Mouse (Mus musculus) liver, embryonic 15.5 days (tissue): ENCODE results near the gene Cidec. TPM values are rescaled to one million over a fixed set of nuclear protein-coding genes. Genes with fewer than 3 reads are reported as not detected.

Experiments used
- ATAC-seq: fragments of 200-750 bp; cut with Nextera tagmentation; 2 replicates; pipeline ENCODE4 v1.8.0; 2017; ENCODE audit warnings: moderate number of reproducible peaks, mild to moderate bottlenecking, moderate library complexity; ENCODE audit not compliant: insufficient read depth
- H3K27ac ChIP-seq: fragments of 300-500 bp; sonication (generic); replicated peaks from 2 replicates; pipeline ENCODE4 v1.5.1; 2015; ENCODE audit warnings: mild to moderate bottlenecking, inconsistent platforms
- H3K27me3 ChIP-seq: fragments of 300-500 bp; sonication (generic); 2 replicates; pipeline ENCODE4 v1.6.1; 2015; ENCODE audit warnings: mild to moderate bottlenecking, inconsistent platforms
- H3K36me3 ChIP-seq: fragments of 300-500 bp; sonication (generic); replicated peaks from 2 replicates; pipeline ENCODE4 v1.6.1; 2015; ENCODE audit warnings: moderate library complexity, mild to moderate bottlenecking, inconsistent platforms
- H3K4me1 ChIP-seq: fragments of 300-500 bp; sonication (generic); replicated peaks from 2 replicates; pipeline ENCODE4 v1.6.1; 2015; ENCODE audit warnings: inconsistent platforms
- H3K4me2 ChIP-seq: fragments of 300-500 bp; sonication (generic); 2 replicates; pipeline ENCODE4 v1.6.1; 2015; ENCODE audit warnings: moderate library complexity, mild to moderate bottlenecking, inconsistent platforms
- H3K4me3 ChIP-seq: fragments of 300-500 bp; sonication (generic); replicated peaks from 2 replicates; pipeline ENCODE4 v1.5.1; 2015; ENCODE audit warnings: mild to moderate bottlenecking, inconsistent platforms
- H3K9ac ChIP-seq: fragments of 300-500 bp; sonication (generic); 2 replicates; pipeline ENCODE4 v1.6.1; 2015; ENCODE audit warnings: moderate library complexity, mild to moderate bottlenecking, inconsistent platforms
- H3K9me3 ChIP-seq: fragments of 300-500 bp; sonication (generic); replicated peaks from 2 replicates; pipeline ENCODE4 v1.6.1; 2016; ENCODE audit warnings: inconsistent platforms
- WGBS: fragments of 180-500 bp; shearing (Covaris S2); methylation state at CpG from one replicate; pipeline ENCODE4 v1.1.7; 2015; ENCODE audit warnings: mixed read lengths; ENCODE audit not compliant: insufficient replicate concordance; 5-methylcytosine and 5-hydroxymethylcytosine counted together
- polyA plus RNA-seq: library from polyadenylated mRNA; unstranded; fragments of >200 nt; fragmentation: Nextera tagmentation; extraction: Ambion mirVana; gene quantifications from 2 replicates; pipeline ENCODE4 v1.2.1, GENCODE M21; 2015

The Cidec gene
- polyA plus RNA-seq, 1 experiment from 2014 or later, result not detected

GRCm38 (mm10) chr6:113471297-113471936 lies 35.9 kb upstream of the Cidec start, which contains the start of gene Il17rc:
Il17rc (plus strand) TSS chr6:113471427.
- H3K4me2 ChIP-seq, result peak within 1 kb of the TSS; percentile 52
- H3K9me3 ChIP-seq, result no peaks in the 10 kb centered on the region
- H3K4me3 ChIP-seq, result peak within 1 kb of the TSS; percentile 34
- H3K27me3 ChIP-seq, result peaks cover 40% of the 10 kb centered on the region
- H3K4me1 ChIP-seq, result peaks cover 23% of the 10 kb centered on the region
- ATAC-seq, result no peak
- H3K36me3 ChIP-seq, result no peaks in the 10 kb centered on the region
- 52% methylated on average over 12 of the region's 12 CpGs for WGBS
- H3K9ac ChIP-seq, result no peak within 1 kb of the TSS
- H3K27ac ChIP-seq, result 0 out of 2 replicates have a peak within 1 kb of the TSS, but pooled peaks have one; percentile 16

- H3K36me3 ChIP-seq, result no peaks in the 10 kb centered on the region
- peaks cover 32% of the 10 kb centered on the region for H3K27me3 ChIP-seq
- H3K4me3 ChIP-seq, result peak overlapping the region; percentile 45
- ATAC-seq, result peak; percentile 45
- H3K9ac ChIP-seq, result peak overlapping the region; percentile 18; the same call in 1 of the 2 replicates
- H3K9me3 ChIP-seq, result no peaks in the 10 kb centered on the region
- H3K4me2 ChIP-seq, result peak overlapping the region; percentile 73
- 2% methylated on average over 31 of the region's 31 CpGs for WGBS
- peaks cover 23% of the 10 kb centered on the region for H3K4me1 ChIP-seq
- H3K27ac ChIP-seq, result no peak overlapping the region
Measured at GRCm38 (mm10) chr6:113469432-113469831, 33.9 kb upstream of the Cidec start.

GRCm38 (mm10) chr6:113469021-113469420 lies 33.5 kb upstream of the Cidec start:
- no peaks in the 10 kb centered on the region for H3K36me3 ChIP-seq
- H3K27me3 ChIP-seq, result peaks cover 31% of the 10 kb centered on the region
- no peaks in the 10 kb centered on the region for H3K9me3 ChIP-seq
- H3K9ac ChIP-seq, result 0 out of 2 replicates have a peak overlapping the region, but pooled peaks have one; percentile 18
- 3% methylated on average over 9 of the region's 9 CpGs for WGBS
- ATAC-seq, result 0 out of 2 replicates have a peak, but pooled peaks have one; percentile 35
- H3K4me3 ChIP-seq, result peak overlapping the region; percentile 45
- H3K4me2 ChIP-seq, result peak overlapping the region; percentile 73
- peaks cover 23% of the 10 kb centered on the region for H3K4me1 ChIP-seq
- H3K27ac ChIP-seq, result no peak overlapping the region

- no peak overlapping the region for H3K4me2 ChIP-seq
- no peaks in the 10 kb centered on the region for H3K36me3 ChIP-seq
- no peak overlapping the region for H3K27ac ChIP-seq
- H3K27me3 ChIP-seq, result peaks cover 31% of the 10 kb centered on the region
- no peak overlapping the region for H3K4me3 ChIP-seq
- peaks cover 23% of the 10 kb centered on the region for H3K4me1 ChIP-seq
- 60% methylated on average over 3 of the region's 3 CpGs for WGBS
- no peaks in the 10 kb centered on the region for H3K9me3 ChIP-seq
- ATAC-seq, result no peak
- H3K9ac ChIP-seq, result no peak overlapping the region
Measured at GRCm38 (mm10) chr6:113468512-113468911, 33.0 kb upstream of the Cidec start.

GRCm38 (mm10) chr6:113465602-113466001 lies 30.0 kb upstream of the Cidec start:
- no peak for ATAC-seq
- 68% methylated on average over 5 of the region's 5 CpGs for WGBS

GRCm38 (mm10) chr6:113464040-113464439 lies 28.5 kb upstream of the Cidec start:
- H3K9me3 ChIP-seq, result no peaks in the 10 kb centered on the region
- H3K4me2 ChIP-seq, result no peak overlapping the region
- 60% methylated on average over 7 of the region's 7 CpGs for WGBS
- H3K9ac ChIP-seq, result no peak overlapping the region
- H3K27me3 ChIP-seq, result peaks cover under 1% of the 10 kb centered on the region; the same call in 1 of the 2 replicates
- H3K36me3 ChIP-seq, result no peaks in the 10 kb centered on the region
- H3K4me1 ChIP-seq, result peaks cover 2% of the 10 kb centered on the region; the same call in 1 of the 2 replicates
- no peak overlapping the region for H3K4me3 ChIP-seq
- ATAC-seq, result no peak
- H3K27ac ChIP-seq, result no peak overlapping the region

More at GRCm38 (mm10) chr6:113465602-113466001, 30.0 kb upstream of the Cidec start:
- Histone ChIP-seq H3K36me3 (no peaks in the 10 kb centered on the region), H3K4me1 (peaks cover 12% of the 10 kb centered on the region), H3K4me3 (no peak overlapping the region), H3K27ac (no peak overlapping the region), H3K4me2 (no peak overlapping the region), H3K27me3 (peaks cover 16% of the 10 kb centered on the region), H3K9ac (no peak overlapping the region), H3K9me3 (no peaks in the 10 kb centered on the region)

- Histone ChIP-seq H3K4me2 (no peak overlapping the region), H3K27ac (no peak overlapping the region), H3K4me1 (no peaks in the 10 kb centered on the region), H3K9ac (no peak overlapping the region), H3K9me3 (no peaks in the 10 kb centered on the region), H3K36me3 (no peaks in the 10 kb centered on the region), H3K27me3 (peaks cover 6% of the 10 kb centered on the region; the same call in 1 of the 2 replicates), H3K4me3 (no peak overlapping the region)
- no peak for ATAC-seq
- 53% methylated on average over 10 of the region's 10 CpGs for WGBS
Measured at GRCm38 (mm10) chr6:113458635-113459034, 23.1 kb upstream of the Cidec start.

GRCm38 (mm10) chr6:113457952-113458534 lies 22.5 kb upstream of the Cidec start, which contains the start of gene Il17re:
Il17re (plus strand) TSS chr6:113458484.
- ATAC-seq, result no peak
- Histone ChIP-seq H3K9me3 (no peaks in the 10 kb centered on the region), H3K4me3 (no peak within 1 kb of the TSS), H3K36me3 (no peaks in the 10 kb centered on the region), H3K27ac (no peak within 1 kb of the TSS), H3K4me1 (no peaks in the 10 kb centered on the region), H3K9ac (no peak within 1 kb of the TSS), H3K27me3 (peaks cover 6% of the 10 kb centered on the region; the same call in 1 of the 2 replicates), H3K4me2 (no peak within 1 kb of the TSS)
- 14% methylated on average over 10 of the region's 10 CpGs for WGBS

- WGBS, result 28% methylated on average over 5 of the region's 5 CpGs
Measured at GRCm38 (mm10) chr6:113455007-113455406, 19.4 kb upstream of the Cidec start.

GRCm38 (mm10) chr6:113451839-113452238 lies 16.3 kb upstream of the Cidec start:
- WGBS, result 68% methylated on average over 2 of the region's 2 CpGs
- Histone ChIP-seq H3K36me3 (peaks cover 16% of the 10 kb centered on the region), H3K4me1 (no peaks in the 10 kb centered on the region), H3K27ac (no peak overlapping the region), H3K9me3 (no peaks in the 10 kb centered on the region), H3K9ac (no peak overlapping the region), H3K4me3 (no peak overlapping the region), H3K27me3 (no peaks in the 10 kb centered on the region), H3K4me2 (no peak overlapping the region)
- no peak for ATAC-seq

More at GRCm38 (mm10) chr6:113455007-113455406, 19.4 kb upstream of the Cidec start:
- Histone ChIP-seq H3K4me2 (no peak overlapping the region), H3K9ac (no peak overlapping the region), H3K4me1 (no peaks in the 10 kb centered on the region), H3K27me3 (peaks cover 6% of the 10 kb centered on the region; the same call in 1 of the 2 replicates), H3K27ac (no peak overlapping the region), H3K9me3 (no peaks in the 10 kb centered on the region), H3K4me3 (no peak overlapping the region), H3K36me3 (no peaks in the 10 kb centered on the region)
- no peak for ATAC-seq

GRCm38 (mm10) chr6:113447639-113448038 lies 12.1 kb upstream of the Cidec start:
- WGBS, result 79% methylated on average over 4 of the region's 4 CpGs
- Histone ChIP-seq H3K4me3 (no peak overlapping the region), H3K9ac (no peak overlapping the region), H3K9me3 (no peaks in the 10 kb centered on the region), H3K4me1 (peaks cover 14% of the 10 kb centered on the region), H3K36me3 (peaks cover 19% of the 10 kb centered on the region), H3K4me2 (no peak overlapping the region), H3K27ac (no peak overlapping the region), H3K27me3 (no peaks in the 10 kb centered on the region)
- no peak for ATAC-seq
